Mouse (Mus musculus) layer of hippocampus, adult 11-12 months (tissue): ENCODE results near the gene Tfap2a.

Experiments
- DNase-seq: peaks from one replicate; pipeline ENCODE4 v3.0.0; 2022; ENCODE audit warnings: low spot score

The Tfap2a gene

GRCm38 (mm10) chr13:40733542-40734151 is 4.5 kb downstream of the Tfap2a start:
- DNase-seq, result no peak

- DNase-seq, result no peak
Observed at GRCm38 (mm10) chr13:40732816-40733541, 5.2 kb downstream of the Tfap2a start.

DNA sequence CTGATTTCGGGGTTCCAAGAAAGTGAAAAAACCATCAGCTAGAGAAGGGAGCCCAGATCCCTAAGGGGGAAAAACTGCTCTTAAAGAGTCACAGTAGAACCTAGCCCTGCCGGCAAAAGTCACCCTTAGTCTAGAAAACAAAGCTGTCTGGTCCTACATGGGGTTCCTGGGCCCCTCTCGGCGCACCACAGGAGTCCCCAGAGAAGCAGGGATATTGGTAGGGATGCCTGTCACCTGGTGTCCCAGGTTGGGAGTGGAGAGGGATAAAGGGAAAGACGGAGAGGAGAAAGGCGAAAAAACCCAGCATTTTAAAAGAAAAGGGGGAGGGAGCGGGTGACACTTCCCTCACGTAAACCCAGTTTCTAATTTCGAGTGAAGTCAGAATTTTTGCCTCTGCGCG is 6.1 kb downstream of the Tfap2a start:
- DNase-seq, result no peak

DNA sequence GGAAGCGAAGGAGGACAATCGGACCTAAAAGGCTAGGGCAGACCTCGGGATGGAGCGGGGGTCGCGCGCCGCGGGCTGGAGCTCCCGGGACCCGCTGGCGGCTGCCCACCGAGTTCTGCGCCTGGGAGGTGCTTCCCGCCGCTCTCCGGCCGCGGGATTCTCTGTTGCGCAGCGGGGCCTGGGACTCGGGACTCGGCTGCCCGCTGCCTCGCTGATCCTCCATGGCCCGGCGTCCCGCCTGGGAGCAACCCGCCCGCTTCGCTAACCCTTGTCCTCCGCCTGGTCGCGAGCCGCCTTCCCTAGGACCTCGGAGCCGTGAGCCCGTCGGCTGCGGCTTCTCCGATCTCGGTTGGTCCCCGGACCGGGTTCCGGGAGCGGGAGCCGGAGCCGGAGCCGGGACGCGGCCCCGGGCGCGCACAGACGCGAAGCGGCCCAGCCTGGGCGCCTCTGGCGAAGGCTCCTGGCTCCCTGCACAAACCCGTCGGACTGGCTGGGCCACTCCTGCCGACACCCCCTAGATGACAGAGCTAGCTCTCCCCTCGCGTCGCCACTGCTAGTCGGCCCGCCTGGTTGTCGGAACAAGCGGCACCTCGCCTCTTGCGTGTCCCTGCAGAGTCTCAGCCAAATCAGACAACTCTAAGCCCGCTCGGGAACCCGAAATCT is 6.9 kb downstream of the Tfap2a start:
- DNase-seq, result no peak

GRCm38 (mm10) chr13:40730651-40731178 is 7.5 kb downstream of the Tfap2a start:
- no peak for DNase-seq

DNA sequence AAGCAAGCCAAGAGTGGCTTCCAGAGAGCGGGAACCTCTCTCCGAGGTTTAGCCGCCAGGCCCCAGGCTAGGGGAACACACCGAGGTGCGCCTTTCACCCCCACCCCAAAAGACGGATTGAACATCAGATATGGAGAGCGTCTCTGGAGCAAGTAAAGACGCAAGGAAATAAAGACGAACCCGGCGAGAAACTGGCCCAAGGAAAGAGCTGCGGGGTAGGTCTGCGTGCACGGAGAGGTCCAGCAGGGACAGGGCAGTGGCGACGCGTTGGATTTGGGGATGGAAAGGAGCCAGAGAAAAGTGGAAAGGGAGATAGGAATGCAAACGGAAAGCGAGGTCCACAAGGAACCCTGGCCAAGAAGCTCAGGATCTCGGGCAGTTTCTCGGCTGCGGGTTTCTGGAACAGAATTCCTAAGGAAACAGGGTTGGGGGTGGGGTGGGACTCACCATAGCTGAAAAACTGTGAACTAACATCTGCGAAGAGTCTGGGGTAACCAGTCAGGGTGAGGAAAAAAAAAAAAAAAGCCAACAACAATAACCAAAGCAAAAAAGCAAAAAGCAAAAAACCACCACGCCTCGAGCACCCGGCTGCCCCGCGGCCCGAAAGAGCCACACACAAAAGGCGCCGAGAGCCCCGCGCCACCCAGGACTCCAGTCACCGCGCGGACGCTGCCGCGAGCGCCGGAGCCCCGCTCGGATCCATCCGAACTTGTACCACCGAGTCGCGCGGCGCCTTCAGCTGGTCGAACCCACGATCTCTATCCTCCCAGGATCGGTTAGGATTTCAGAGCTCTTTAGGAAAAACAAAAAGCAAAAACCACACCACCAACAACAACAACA is 8.4 kb downstream of the Tfap2a start:
- DNase-seq, result no peak

- no peak for DNase-seq
Observed at GRCm38 (mm10) chr13:40729037-40729436, 9.1 kb downstream of the Tfap2a start.

DNA sequence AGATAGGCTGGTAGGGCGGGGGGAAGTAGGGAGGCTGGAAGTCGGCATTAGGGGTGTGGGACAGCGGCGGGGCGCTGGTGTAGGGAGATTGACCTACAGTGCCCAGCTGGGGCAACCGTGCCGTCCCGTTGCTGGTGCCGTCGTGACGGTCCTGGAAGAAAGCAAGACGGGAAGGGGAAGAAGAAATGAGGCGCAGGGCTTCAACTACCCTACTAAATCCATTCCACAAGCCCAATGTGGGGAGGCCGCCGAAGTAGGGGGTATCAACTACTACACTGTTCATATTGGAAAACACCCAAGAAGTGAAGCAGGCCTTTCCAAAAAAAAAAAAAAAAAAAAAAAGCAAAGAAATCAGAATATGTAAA is 9.6 kb downstream of the Tfap2a start:
- no peak for DNase-seq

DNA sequence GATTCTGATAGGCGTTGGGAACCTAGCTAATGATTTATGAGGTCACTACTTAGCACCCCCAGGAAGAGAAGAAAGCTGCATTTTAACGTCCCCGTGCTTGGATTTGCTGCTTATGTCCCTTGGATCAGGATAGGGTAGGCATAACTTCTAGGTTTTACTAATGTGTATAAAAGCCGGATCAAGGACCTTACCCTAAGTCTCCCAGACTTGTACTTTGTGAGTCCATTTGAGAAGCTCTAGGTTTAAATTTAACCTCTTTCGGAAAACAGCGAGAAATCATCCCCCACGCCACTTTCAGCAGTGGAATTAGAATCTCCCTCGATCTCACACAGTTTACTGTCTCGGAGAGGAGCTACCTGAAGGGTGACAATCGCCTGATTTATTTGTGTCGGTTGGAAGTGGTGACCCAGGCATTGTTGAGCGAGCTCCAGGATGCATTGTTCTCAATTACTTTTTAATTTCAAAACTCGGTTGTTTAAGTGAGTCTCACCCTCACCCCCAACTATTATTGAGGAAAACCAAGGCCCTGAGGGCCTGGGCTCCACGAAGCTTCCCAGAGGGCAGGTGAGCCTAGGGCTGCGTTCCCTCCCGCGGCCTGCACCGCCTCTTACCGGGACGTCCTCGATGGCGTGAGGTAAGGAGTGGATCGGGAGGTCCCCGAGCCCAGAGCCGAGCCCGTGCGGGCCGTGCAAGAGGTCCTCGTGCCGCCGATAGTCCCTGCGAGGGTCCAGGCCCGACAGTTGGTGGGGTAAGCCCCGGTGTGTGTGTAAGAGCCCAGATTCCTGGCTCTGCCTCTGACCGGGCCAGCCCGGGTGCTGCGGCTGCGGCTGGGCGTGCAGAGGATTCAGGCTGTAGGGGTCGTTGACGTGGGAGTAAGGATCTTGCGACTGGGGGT is 10.2 kb downstream of the Tfap2a start:
- no peak for DNase-seq

DNA sequence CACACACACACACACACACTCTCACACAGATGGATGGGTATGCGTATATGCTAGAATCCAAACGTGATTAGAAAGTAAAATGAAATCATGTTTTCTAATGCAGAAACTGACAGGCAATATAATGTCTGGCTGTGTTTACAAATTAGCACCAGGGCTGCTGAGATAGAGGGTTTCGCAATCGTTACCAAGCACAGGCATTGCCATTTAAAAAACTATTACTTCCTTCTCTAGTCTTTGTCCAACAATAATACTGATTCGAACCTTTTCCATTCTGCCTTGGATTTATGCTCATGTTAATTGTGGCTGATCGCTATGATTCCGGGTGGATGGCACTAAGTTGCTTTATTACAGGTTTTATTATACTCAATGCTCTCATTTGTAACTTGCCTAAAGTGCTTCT is 12.3 kb downstream of the Tfap2a start:
- DNase-seq, result no peak

DNA sequence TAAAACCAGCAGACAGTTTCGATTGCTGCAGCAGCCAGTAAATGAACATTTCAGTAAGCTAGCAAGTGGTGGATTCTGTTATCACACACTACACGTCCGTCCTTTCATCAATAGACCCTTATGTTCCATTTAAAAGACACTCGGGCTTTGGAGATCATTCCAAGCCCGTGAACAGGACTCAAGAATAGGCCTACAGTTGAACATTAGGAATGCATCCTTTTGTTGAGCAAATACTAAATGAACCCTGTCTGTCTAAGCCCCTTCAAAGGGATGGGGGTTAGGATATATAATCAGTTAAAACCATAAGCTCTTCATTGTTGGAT is 14.6 kb downstream of the Tfap2a start:
- DNase-seq, result no peak

DNA sequence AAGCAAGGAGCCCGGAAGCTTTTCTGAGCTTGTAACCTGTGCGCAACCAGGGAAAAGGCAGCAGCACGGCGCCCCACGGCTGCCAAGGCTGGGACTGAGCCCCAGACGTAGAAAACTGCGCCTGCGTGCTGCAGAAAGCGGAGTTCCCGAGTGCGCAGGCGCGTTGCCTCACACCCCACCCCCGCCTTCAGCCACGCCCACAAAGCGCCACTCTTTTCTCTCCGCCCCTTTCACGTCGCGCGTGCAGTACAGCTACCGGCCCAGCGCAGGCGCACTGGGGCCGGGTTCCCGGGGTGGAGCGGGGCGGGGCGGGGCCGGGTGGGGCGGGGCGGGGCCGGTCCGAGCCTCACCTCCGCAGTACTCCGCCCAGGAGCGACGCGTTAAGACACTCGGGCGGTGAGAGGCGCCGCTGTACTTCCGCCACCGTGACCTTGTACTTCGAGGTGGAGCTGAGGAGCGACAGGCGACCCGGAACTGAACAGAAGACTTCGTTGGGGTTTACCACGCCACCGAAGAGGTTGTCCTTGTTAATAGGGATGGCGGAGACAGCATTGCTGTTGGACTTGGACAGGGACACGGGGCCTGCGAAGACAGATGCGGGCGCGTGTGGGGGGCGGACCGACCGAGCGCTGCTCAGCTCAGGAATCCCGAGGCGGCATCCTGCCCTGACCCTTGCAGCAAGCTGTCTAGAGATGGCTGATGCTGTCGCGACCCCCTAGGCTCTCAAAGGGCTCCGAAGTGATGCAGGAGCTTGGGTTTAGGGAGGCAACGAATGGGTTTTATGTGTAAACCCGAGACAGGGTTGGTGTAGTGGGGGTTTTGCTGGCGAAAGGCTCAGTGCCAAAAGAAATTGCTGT is 15.2 kb downstream of the Tfap2a start:
- peak; percentile 75 for DNase-seq

DNA sequence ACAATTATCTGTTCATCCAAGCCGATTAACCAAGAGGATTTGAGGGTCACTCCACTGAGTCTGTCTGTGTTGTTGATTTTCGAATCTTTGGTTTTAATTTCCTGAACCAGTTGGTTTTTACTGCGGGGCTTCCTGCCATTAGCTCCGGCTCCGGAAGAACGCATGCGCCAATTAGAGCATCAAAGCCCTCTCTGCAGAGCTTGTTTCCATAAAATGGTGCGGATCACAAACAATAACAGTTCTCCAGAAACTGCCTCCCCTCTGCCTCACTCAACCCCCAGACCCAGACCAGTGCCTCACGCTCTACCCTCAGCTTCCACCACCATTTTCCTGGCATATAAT is 18.5 kb downstream of the Tfap2a start:
- no peak for DNase-seq

DNA sequence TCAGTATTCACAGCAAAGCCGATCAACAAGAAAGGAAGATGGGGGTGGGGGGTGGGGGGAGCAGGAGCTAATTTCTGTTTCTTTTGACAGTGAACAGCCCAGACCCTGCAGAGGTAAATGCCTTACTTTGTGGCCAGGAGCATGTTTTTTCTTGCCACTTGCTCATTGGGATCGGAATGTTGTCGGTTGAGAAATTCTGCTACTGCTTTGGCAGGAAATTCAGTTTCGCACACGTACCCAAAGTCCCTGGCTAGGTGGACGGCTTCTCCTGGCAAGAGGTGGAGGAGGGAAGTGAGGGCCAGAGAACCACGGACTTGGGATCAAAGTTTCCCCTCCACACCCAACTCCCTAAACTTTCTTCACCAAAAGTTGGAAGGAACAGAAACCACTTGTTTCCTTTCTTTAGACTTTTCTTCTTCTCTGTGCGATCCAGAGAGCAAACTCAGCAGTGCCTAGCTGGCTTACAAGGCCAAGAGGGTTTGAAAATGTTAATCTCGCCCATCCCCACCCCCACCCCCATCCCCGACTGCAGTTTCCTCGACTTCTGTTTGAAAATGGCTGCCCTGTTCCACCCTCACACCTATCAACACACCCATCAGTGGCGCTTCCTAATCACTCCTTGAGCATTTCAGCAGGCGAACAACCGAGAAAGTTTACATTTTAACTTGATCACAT is 19.0 kb downstream of the Tfap2a start:
- no peak for DNase-seq

DNA sequence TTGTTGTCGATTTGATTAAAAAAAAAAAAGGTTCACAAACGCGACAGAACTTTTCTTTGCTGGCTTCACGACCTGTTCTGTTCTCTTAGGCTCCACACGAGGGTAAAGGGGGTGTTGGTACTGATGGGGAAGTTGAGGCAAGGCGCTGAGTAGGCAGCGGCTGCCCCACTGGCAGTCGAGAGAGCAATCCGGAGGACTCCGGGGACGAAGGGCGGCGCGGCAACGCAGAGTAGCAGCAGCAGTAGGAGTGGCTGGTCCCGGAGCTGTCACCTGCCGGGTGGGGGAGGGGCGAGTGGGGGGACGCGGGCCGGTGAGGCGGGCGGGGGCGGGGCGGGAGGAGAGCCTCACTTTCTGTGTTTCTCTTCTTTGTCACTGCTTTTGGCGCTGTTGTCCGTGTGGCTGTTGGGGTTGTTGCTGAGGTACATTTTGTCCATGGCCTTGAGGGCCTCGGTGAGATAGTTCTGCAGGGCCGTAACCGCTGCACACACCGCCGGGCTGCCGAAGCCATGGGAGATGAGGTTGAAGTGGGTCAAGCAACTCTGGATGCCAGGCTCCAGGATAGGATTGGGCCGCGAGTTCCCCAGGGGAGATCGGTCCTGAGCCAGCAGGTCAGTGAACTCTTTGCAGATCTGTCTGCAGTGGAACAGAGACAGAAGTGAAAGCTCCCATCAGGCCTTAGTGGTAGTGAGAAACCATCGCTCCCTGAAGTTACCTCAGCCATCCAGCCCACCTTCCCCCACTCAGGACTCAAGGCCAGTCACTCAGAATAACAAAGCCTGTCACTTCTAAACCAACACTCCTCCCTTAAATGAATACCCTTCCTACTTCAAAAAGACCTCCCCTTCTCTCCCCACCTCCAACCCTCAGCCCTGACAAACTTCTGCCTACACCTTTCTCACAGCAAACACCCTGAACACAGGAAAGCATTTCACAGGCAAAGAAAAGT is 21.1 kb downstream of the Tfap2a start:
- DNase-seq, result no peak

- DNase-seq, result no peak
Observed at GRCm38 (mm10) chr13:40714531-40714930, 23.6 kb downstream of the Tfap2a start.

GRCm38 (mm10) chr13:40713681-40714080 is 24.5 kb downstream of the Tfap2a start:
- no peak for DNase-seq

DNA sequence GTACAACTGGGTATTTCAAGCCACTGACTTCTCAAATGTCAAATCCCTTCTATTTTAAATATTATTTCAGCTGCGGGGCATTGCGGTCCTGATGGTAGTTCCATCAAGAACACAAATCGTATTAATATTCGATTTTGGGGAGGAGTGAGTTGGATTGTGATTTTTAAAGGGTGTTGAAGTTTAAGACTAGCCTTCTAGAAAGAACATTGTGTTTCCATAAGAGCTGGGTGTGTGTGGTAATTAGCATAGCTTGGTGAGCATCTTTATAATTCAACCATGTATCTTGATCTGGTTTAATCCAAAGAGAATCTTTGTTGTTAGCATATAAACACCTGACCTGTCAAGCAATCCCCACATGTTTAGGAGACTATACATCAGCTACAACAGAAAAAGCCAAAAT is 24.9 kb downstream of the Tfap2a start:
- DNase-seq, result no peak

GRCm38 (mm10) chr13:40712526-40712832 is 25.7 kb downstream of the Tfap2a start:
- no peak for DNase-seq
